10 mouse cellular contexts compared by ENCODE assay signal in genomic region chr8:119781086-119781840, GRCm38 (mm10). TPM values are rescaled to one million over a fixed set of nuclear protein-coding genes. Genes with fewer than 3 reads are reported as not detected.
DNase-seq lines count a peak whose midpoint lies in the region; ATAC-seq and TF ChIP-seq lines count a peak whose summit lies in the region.
"Had no signal": no experiment of that assay in that cellular context is flagged by ENCODE, and none has a peak within 500 bp of the region (broad histone marks: within the 10 kb centered on the region; RNA-seq: fewer than 3 reads in every experiment).

No protein-coding gene starts in this region.

- peak; percentile 47 for DNase-seq in adrenal gland, postnatal 10 days
- no peak for DNase-seq in adrenal gland, postnatal 25 days
- DNase-seq in testis, postnatal 10 days (ENCODE audit: low spot score): peak; percentile 64
- no peak for DNase-seq in testis, postnatal 14 days (ENCODE audit: low spot score)
- peak; percentile 44 for DNase-seq in kidney, postnatal 0 days (ENCODE audit: low spot score)
- no peak for DNase-seq in frontal cortex, postnatal 25 days (ENCODE audit: low spot score in 2 of 2)
- DNase-seq in heart, adult 8-10 months (ENCODE audit: low spot score): no peak

- 46% methylated on average over 4 of the region's 4 CpGs for WGBS in kidney, postnatal 0 days
- 49% methylated on average over 4 of the region's 4 CpGs for WGBS in stomach, embryonic 15.5 days

- H3K36me3 ChIP-seq in kidney, postnatal 0 days (ENCODE audit: insufficient read depth, low read length): no peaks in the 10 kb centered on the region
- no peaks in the 10 kb centered on the region for H3K36me3 ChIP-seq in stomach, embryonic 15.5 days
- H3K36me3 ChIP-seq: heart, embryonic 15.5 days had no signal

- no peak overlapping the region for H3K4me3 ChIP-seq in kidney, postnatal 0 days (replicated peaks; ENCODE audit: low read depth, low read length)
- H3K4me3 ChIP-seq in stomach, embryonic 15.5 days (replicated peaks): no peak overlapping the region
- H3K4me3 ChIP-seq: heart, embryonic 15.5 days had no signal

- ATAC-seq in kidney, postnatal 0 days (replicated peaks; ENCODE audit: low FRiP score, low read depth): 0 out of 2 replicates have a peak, but pooled peaks have one; percentile 11
- ATAC-seq in stomach, embryonic 15.5 days (ENCODE audit: insufficient read depth, low FRiP score, low read depth): 0 out of 2 replicates have a peak, but pooled peaks have one; percentile 7

- H3K4me1 ChIP-seq in kidney, postnatal 0 days (replicated peaks; ENCODE audit: insufficient read depth, low read length): peaks cover 12% of the 10 kb centered on the region
- H3K4me1 ChIP-seq in stomach, embryonic 15.5 days: peaks cover 24% of the 10 kb centered on the region

- H3K27me3 ChIP-seq in kidney, postnatal 0 days (ENCODE audit: insufficient read depth, low read length): no peaks in the 10 kb centered on the region
- H3K27me3 ChIP-seq in stomach, embryonic 15.5 days (replicated peaks): no peaks in the 10 kb centered on the region
- H3K27me3 ChIP-seq: heart, embryonic 15.5 days had no signal

- no peaks in the 10 kb centered on the region for H3K9me3 ChIP-seq in kidney, postnatal 0 days (replicated peaks; ENCODE audit: low read length)
- H3K9me3 ChIP-seq in stomach, embryonic 15.5 days: no peaks in the 10 kb centered on the region
- H3K9me3 ChIP-seq: heart, embryonic 15.5 days had no signal

- H3K27ac ChIP-seq in kidney, postnatal 0 days: no peak overlapping the region
- no peak overlapping the region for H3K27ac ChIP-seq in stomach, embryonic 15.5 days
- H3K27ac ChIP-seq: heart, embryonic 15.5 days had no signal

- no peak overlapping the region for H3K9ac ChIP-seq in kidney, postnatal 0 days (ENCODE audit: low read depth, low read length)
- no peak overlapping the region for H3K9ac ChIP-seq in stomach, embryonic 15.5 days
- H3K9ac ChIP-seq: heart, embryonic 15.5 days had no signal

- TF ChIP-seq CTCF in kidney, postnatal 0 days (IDR thresholded peaks at IDR 0.05; ENCODE audit: low read depth): 0 out of 2 replicates have a peak, but pooled peaks have one; percentile 5

- no peak overlapping the region for H3K4me2 ChIP-seq in kidney, postnatal 0 days (ENCODE audit: low read length)
- H3K4me2 ChIP-seq in stomach, embryonic 15.5 days: no peak overlapping the region
- H3K4me2 ChIP-seq: heart, embryonic 15.5 days; midbrain, embryonic 11.5 days had no signal

RNA-seq across cellular contexts. Expression of gene Tldc1, which starts 3.0 kb away (rescaled TPM):
- total RNA-seq in adrenal gland, postnatal 10 days (2021): 10 to 100 TPM in 1 of 2 experiments, 1 to 10 TPM in 1; 8.7 to 12.0 TPM
- 11.3 and 22.1 TPM in 2 replicates for total RNA-seq in adrenal gland, postnatal 25 days (2021)
- 11.8 and 11.9 TPM in 2 replicates for polyA plus RNA-seq in kidney, postnatal 0 days (2015; fragmentation: Nextera tagmentation; extraction: Ambion mirVana)
- polyA plus RNA-seq in stomach, embryonic 15.5 days (2015; fragmentation: Nextera tagmentation; extraction: Ambion mirVana): 12.9 and 13.8 TPM in 2 replicates
- total RNA-seq in heart, adult 8-10 months (2022): 10 to 100 TPM; 11.3 to 14.3 (median 12.1) TPM

RNA-seq across cellular contexts. Expression of gene Cotl1, which starts 59.1 kb away (rescaled TPM):
- total RNA-seq in adrenal gland, postnatal 10 days (2021): 10 to 100 TPM; 68.0 to 77.5 TPM
- 38.3 and 40.8 TPM in 2 replicates for total RNA-seq in adrenal gland, postnatal 25 days (2021)
- 101 and 117 TPM in 2 replicates for polyA plus RNA-seq in kidney, postnatal 0 days (2015; fragmentation: Nextera tagmentation; extraction: Ambion mirVana)
- 119 and 135 TPM in 2 replicates for polyA plus RNA-seq in stomach, embryonic 15.5 days (2015; fragmentation: Nextera tagmentation; extraction: Ambion mirVana)
- total RNA-seq in heart, adult 8-10 months (2022): 10 to 100 TPM in 3 of 4 experiments, 1 to 10 TPM in 1; 9.6 to 26.9 (median 11.3) TPM

Comparison
In these comparisons a context has a peak if more than half of its experiments do, and no peak if none do; other contexts are left out.
1. DNase-seq: peak in adrenal gland, postnatal 10 days (single experiment), testis, postnatal 10 days (single experiment) and kidney, postnatal 0 days (single experiment); none in adrenal gland, postnatal 25 days (single experiment), testis, postnatal 14 days (single experiment), frontal cortex, postnatal 25 days (0 of 2) and heart, adult 8-10 months (single experiment).